Mouse (Mus musculus): ENCODE data around the gene Lefty1. TPM values are rescaled to one million over a fixed set of nuclear protein-coding genes. Genes with fewer than 3 reads are reported as not detected.
A peak's percentile ranks its signal among the peaks of the same experiment; 100 is the strongest.
"Not testable (repeated sequence)": the region's sequence is repeated elsewhere in the genome, so short reads cannot be mapped to it uniquely, and the experiment has no call there.

The Lefty1 gene
- polyA plus RNA-seq, 1 experiment from 2014 or later = 3.8 TPM

- Histone ChIP-seq H3K9me3 (no peaks in the 10 kb centered on the region), H3K4me2 (no peak overlapping the region), H3K4me1 (no peaks in the 10 kb centered on the region), H3K27me3 (peaks cover 9% of the 10 kb centered on the region; the same call in 1 of the 2 replicates), H3K27ac (no peak overlapping the region), H3K4me3 (no peak overlapping the region), H3K9ac (no peak overlapping the region), H3K36me3 (no peaks in the 10 kb centered on the region)
- no peak for ATAC-seq (ENCODE audit: insufficient number of reproducible peaks, low FRiP score, low TSS enrichment, low read depth)
- 73% methylated on average over 4 of the region's 4 CpGs for WGBS
These were observed 8.5 kb upstream of the Lefty1 start for GRCm38 (mm10) chr1:180926286-180926685.

GRCm38 (mm10) chr1:180929599-180929998, 5.2 kb upstream of the Lefty1 start:
- WGBS = 40% methylated on average over 2 of the region's 2 CpGs
- Histone ChIP-seq H3K4me2 (no peak overlapping the region), H3K4me3 (no peak overlapping the region), H3K9ac (no peak overlapping the region), H3K36me3 (no peaks in the 10 kb centered on the region), H3K9me3 (no peaks in the 10 kb centered on the region), H3K4me1 (no peaks in the 10 kb centered on the region), H3K27me3 (peaks cover 27% of the 10 kb centered on the region), H3K27ac (no peak overlapping the region)
- ATAC-seq (ENCODE audit: insufficient number of reproducible peaks, low FRiP score, low TSS enrichment, low read depth) = no peak

- H3K36me3 ChIP-seq = no peaks in the 10 kb centered on the region
- no peak overlapping the region for H3K4me2 ChIP-seq
- no peaks in the 10 kb centered on the region for H3K4me1 ChIP-seq
- no peak overlapping the region for H3K27ac ChIP-seq
- H3K27me3 ChIP-seq = peaks cover 42% of the 10 kb centered on the region
- WGBS = 51% methylated on average over 3 of the region's 3 CpGs
- ATAC-seq (ENCODE audit: insufficient number of reproducible peaks, low FRiP score, low TSS enrichment, low read depth) = no peak
- no peak overlapping the region for H3K4me3 ChIP-seq
- no peak overlapping the region for H3K9ac ChIP-seq
- no peaks in the 10 kb centered on the region for H3K9me3 ChIP-seq
These were observed 3.7 kb upstream of the Lefty1 start for GRCm38 (mm10) chr1:180931106-180931505.

DNA sequence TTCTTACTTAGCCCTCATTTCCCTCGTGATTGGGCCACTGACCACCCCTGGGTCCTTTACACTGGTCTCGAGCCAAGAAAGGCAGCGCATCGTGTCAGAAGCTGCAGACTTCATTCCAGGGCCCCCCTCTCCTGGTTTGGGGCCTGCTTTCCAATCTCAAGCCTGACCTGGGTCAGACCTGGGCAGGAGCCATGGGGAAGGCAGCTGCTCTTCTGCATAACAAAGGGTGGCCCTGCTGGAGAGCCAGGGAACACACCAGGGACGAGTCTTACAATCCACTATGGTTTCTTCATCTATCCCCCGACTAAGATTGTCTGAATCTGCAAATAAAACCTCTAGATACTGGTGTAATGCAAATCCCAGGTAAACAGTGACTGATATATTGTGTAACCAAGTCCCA, 1.2 kb upstream of the Lefty1 start:
- no peak for ATAC-seq (ENCODE audit: insufficient number of reproducible peaks, low FRiP score, low TSS enrichment, low read depth)
- Histone ChIP-seq H3K4me2 (no peak overlapping the region), H3K27ac (no peak overlapping the region), H3K36me3 (no peaks in the 10 kb centered on the region), H3K9me3 (no peaks in the 10 kb centered on the region), H3K4me1 (0 out of 2 replicates have a peak, but pooled peaks cover 5% of the 10 kb centered on the region), H3K27me3 (peaks cover 43% of the 10 kb centered on the region), H3K4me3 (no peak overlapping the region), H3K9ac (no peak overlapping the region)
- WGBS = 30% methylated on average over 6 of the region's 6 CpGs

DNA sequence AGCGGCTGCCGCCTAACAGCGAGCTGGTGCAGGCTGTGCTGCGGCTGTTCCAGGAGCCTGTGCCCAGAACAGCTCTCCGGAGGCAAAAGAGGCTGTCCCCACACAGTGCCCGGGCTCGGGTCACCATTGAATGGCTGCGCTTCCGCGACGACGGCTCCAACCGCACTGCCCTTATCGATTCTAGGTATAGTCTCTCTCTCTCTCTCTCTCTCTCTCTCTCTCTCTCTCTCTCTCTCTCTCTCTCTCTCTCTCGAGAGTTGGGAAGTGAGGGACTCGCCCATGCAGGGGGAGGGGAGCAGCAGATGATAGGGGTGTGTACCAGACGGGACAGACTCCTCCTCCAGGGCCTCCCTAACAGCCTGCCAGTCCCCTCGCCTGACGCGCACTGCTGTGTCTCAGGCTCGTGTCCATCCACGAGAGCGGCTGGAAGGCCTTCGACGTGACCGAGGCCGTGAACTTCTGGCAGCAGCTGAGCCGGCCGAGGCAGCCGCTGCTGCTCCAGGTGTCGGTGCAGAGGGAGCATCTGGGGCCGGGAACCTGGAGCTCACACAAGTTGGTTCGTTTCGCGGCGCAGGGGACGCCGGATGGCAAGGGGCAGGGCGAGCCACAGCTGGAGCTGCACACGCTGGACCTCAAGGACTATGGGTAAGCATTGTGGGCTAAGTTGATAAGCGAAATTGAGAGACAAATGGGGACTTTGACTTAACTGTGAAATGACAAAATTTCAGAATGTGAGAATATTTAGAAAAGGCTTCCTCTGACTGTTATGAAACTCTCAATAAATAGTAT, 2.0 kb downstream of the Lefty1 start:
- H3K9ac ChIP-seq, H3K36me3 ChIP-seq, H3K27ac ChIP-seq, H3K9me3 ChIP-seq: not testable (repeated sequence)
- Histone ChIP-seq H3K4me3 (peak overlapping the region; percentile 32), H3K4me2 (peak overlapping the region; percentile 48), H3K4me1 (peaks cover 14% of the 10 kb centered on the region), H3K27me3 (peaks cover 43% of the 10 kb centered on the region)
- ATAC-seq (ENCODE audit: insufficient number of reproducible peaks, low FRiP score, low TSS enrichment, low read depth) = 0 out of 2 replicates have a peak, but pooled peaks have one; percentile 16
- 4% methylated on average over 39 of the region's 41 CpGs for WGBS

DNA sequence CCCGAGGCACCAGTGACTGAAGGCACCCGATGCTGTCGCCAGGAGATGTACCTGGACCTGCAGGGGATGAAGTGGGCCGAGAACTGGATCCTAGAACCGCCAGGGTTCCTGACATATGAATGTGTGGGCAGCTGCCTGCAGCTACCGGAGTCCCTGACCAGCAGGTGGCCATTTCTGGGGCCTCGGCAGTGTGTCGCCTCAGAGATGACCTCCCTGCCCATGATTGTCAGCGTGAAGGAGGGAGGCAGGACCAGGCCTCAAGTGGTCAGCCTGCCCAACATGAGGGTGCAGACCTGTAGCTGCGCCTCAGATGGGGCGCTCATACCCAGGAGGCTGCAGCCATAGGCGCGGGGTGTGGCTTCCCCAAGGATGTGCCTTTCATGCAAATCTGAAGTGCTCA, 2.8 kb downstream of the Lefty1 start:
- WGBS = 47% methylated on average over 13 of the region's 13 CpGs
- not testable (repeated sequence) for H3K9me3 ChIP-seq; H3K36me3 ChIP-seq; H3K4me2 ChIP-seq; H3K4me3 ChIP-seq; H3K9ac ChIP-seq; ATAC-seq (ENCODE audit: insufficient number of reproducible peaks, low FRiP score, low TSS enrichment, low read depth); H3K27ac ChIP-seq
- Histone ChIP-seq H3K27me3 (peaks cover 43% of the 10 kb centered on the region), H3K4me1 (peaks cover 17% of the 10 kb centered on the region)

GRCm38 (mm10) chr1:180938781-180939180, 4.0 kb downstream of the Lefty1 start:
- H3K9ac ChIP-seq; H3K4me2 ChIP-seq; H3K36me3 ChIP-seq; H3K4me3 ChIP-seq; ATAC-seq (ENCODE audit: insufficient number of reproducible peaks, low FRiP score, low TSS enrichment, low read depth); H3K9me3 ChIP-seq; H3K27ac ChIP-seq: not testable (repeated sequence)
- Histone ChIP-seq H3K4me1 (peaks cover 26% of the 10 kb centered on the region), H3K27me3 (peaks cover 34% of the 10 kb centered on the region)
- WGBS = 75% methylated on average over 2 of the region's 2 CpGs

- ATAC-seq (ENCODE audit: insufficient number of reproducible peaks, low FRiP score, low TSS enrichment, low read depth) = no peak
- Histone ChIP-seq H3K4me1 (peaks cover 48% of the 10 kb centered on the region), H3K27me3 (peaks cover 12% of the 10 kb centered on the region), H3K4me2 (peak overlapping the region; percentile 83), H3K27ac (no peak overlapping the region), H3K4me3 (peak overlapping the region; percentile 86; the same call in 1 of the 2 replicates), H3K9me3 (no peaks in the 10 kb centered on the region), H3K36me3 (no peaks in the 10 kb centered on the region), H3K9ac (no peak overlapping the region)
- WGBS = 84% methylated on average over 7 of the region's 7 CpGs
These were observed 6.1 kb downstream of the Lefty1 start for GRCm38 (mm10) chr1:180940776-180941460.

DNA sequence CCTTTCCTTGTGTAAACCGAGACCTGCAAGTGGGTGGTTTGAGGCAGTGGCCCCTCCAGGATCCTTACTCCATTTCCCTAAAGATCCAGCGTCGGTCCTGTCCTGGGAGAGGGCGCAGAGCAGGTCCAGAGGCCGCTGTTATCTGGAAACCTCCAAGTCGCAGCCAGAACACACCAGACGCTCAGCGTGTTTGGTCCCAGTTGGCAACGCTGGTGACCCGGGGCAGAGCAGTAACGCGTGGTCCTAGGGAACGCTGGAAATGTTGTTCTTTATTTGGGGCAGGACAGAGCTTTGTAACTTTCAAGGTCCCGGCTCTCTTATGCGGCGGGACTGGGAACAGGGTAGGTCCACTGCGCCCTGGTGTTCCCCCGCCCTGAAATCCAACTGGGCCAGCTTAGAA, 6.9 kb downstream of the Lefty1 start:
- Histone ChIP-seq H3K36me3 (no peaks in the 10 kb centered on the region), H3K27me3 (peaks cover 9% of the 10 kb centered on the region), H3K4me3 (peak overlapping the region; percentile 86), H3K27ac (peak overlapping the region; percentile 94), H3K9me3 (no peaks in the 10 kb centered on the region), H3K9ac (peak overlapping the region; percentile 72), H3K4me2 (peak overlapping the region; percentile 83), H3K4me1 (peaks cover 51% of the 10 kb centered on the region)
- WGBS = 4% methylated on average over 18 of the region's 18 CpGs
- no peak for ATAC-seq (ENCODE audit: insufficient number of reproducible peaks, low FRiP score, low TSS enrichment, low read depth)

DNA sequence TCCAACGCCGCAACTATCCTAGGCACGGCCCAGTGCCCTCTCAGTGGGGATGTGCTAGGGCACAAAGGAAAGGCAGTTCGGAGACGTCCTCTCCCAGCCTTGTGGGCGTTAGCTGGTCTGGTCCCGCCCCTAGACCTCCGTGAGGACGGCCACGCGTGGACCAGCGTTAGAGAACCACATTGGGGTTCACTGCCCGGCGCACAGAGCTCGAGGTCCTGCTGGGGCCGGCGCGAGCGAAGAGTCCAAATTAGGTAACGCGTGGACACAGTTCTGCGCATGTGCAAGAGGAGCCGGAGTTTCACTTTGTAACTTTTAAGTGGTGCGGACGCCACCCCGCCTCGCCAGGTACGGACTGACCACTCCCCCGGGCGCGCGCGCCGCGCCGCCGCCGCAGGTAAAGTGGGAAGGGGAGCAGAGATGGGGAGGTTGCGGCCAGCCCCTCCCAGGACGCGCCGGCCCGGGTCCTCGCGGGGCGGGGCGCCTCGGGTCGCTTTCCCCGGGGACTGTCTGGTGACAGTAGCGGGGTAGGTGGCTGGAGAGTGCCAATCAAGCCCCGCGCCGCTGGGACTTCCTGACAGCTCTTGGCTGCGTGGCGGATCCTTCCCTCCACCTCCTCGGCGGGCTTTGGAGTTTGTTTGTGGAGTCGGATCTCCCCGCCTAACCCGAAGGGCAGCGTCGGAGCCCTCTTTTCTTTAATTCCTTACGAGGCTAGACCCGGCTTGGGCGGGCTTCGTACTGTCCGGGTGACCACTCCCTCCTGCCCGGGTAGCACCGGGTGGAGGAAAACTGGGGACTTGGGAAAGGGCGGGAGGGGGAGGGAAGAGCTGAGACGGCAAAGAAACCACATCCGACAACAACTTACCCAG, 7.6 kb downstream of the Lefty1 start, which contains the start of gene Tmem63a:
Tmem63a (plus strand) TSS at position 179 of the 866 bp plus-strand sequence.
- Histone ChIP-seq H3K4me2 (peak within 1 kb of the TSS; percentile 83), H3K4me1 (peaks cover 53% of the 10 kb centered on the region), H3K27me3 (peaks cover 7% of the 10 kb centered on the region), H3K4me3 (peak within 1 kb of the TSS; percentile 86), H3K36me3 (peaks cover 2% of the 10 kb centered on the region; the same call in 1 of the 2 replicates), H3K9me3 (no peaks in the 10 kb centered on the region), H3K27ac (peak within 1 kb of the TSS; percentile 94), H3K9ac (peak within 1 kb of the TSS; percentile 72)
- peak; percentile 20; the same call in 1 of the 2 replicates for ATAC-seq (ENCODE audit: insufficient number of reproducible peaks, low FRiP score, low TSS enrichment, low read depth)
- WGBS = under 1% methylated on average over 71 of the region's 73 CpGs

- peaks cover 53% of the 10 kb centered on the region for H3K4me1 ChIP-seq
- peaks cover 6% of the 10 kb centered on the region for H3K36me3 ChIP-seq
- peak overlapping the region; percentile 86 for H3K4me3 ChIP-seq
- ATAC-seq (ENCODE audit: insufficient number of reproducible peaks, low FRiP score, low TSS enrichment, low read depth) = 0 out of 2 replicates have a peak, but pooled peaks have one; percentile 17
- 33% methylated on average over 11 of the region's 11 CpGs for WGBS
- H3K4me2 ChIP-seq = peak overlapping the region; percentile 83
- peak overlapping the region; percentile 72; the same call in 1 of the 2 replicates for H3K9ac ChIP-seq
- no peaks in the 10 kb centered on the region for H3K9me3 ChIP-seq
- no peaks in the 10 kb centered on the region for H3K27me3 ChIP-seq
- H3K27ac ChIP-seq = peak overlapping the region; percentile 94
These were observed 8.3 kb downstream of the Lefty1 start for GRCm38 (mm10) chr1:180943032-180943644.

Measured in limb, embryonic 15.5 days (tissue).